Mouse (Mus musculus) stomach, embryonic 14.5 days (tissue): ENCODE measurements at regions not wholly inside any gene's neighbourhood (a gene's known extent, or its start where the extent isn't known, plus 50 kb on each side); places are given as distances from the start of the nearest gene placed in this dataset.

Source experiments
- ATAC-seq: fragments of 200-750 bp; cut with Nextera tagmentation; 2 replicates; pipeline ENCODE4 v1.8.0; 2017; ENCODE audit warnings: low read depth, moderate TSS enrichment; ENCODE audit not compliant: insufficient number of reproducible peaks, insufficient read depth, low FRiP score
- H3K27ac ChIP-seq: fragments of 300-500 bp; sonication (generic); 2 replicates; pipeline ENCODE4 v1.5.1; 2014; ENCODE audit warnings: mild to moderate bottlenecking, low read length, moderate library complexity, mixed read lengths
- H3K27me3 ChIP-seq: fragments of 300-500 bp; sonication (generic); 2 replicates; pipeline ENCODE4 v1.6.1; 2014; ENCODE audit warnings: low read length, control low read depth, mixed read lengths; ENCODE audit not compliant: control insufficient read depth, insufficient read depth
- H3K36me3 ChIP-seq: fragments of 300-500 bp; sonication (generic); 2 replicates; pipeline ENCODE4 v1.6.1; 2014; ENCODE audit warnings: mild to moderate bottlenecking, control low read depth, low read length, moderate library complexity, mixed read lengths; ENCODE audit not compliant: control insufficient read depth, insufficient read depth
- H3K4me1 ChIP-seq: fragments of 300-500 bp; sonication (generic); 2 replicates; pipeline ENCODE4 v1.6.1; 2014; ENCODE audit warnings: low read length, control low read depth, mixed read lengths; ENCODE audit not compliant: control insufficient read depth, insufficient read depth
- H3K4me2 ChIP-seq: fragments of 300-500 bp; sonication (generic); replicated peaks from 2 replicates; pipeline ENCODE4 v1.6.1; 2014; ENCODE audit warnings: low read depth, low read length, control low read depth
- H3K4me3 ChIP-seq: fragments of 300-500 bp; sonication (generic); 2 replicates; pipeline ENCODE4 v1.5.1; 2014; ENCODE audit warnings: low read depth, low read length, control low read depth
- H3K9ac ChIP-seq: fragments of 300-500 bp; sonication (generic); replicated peaks from 2 replicates; pipeline ENCODE4 v1.6.1; 2014; ENCODE audit warnings: low read depth, mild to moderate bottlenecking, control low read depth, low read length, moderate library complexity, mixed read lengths
- H3K9me3 ChIP-seq: fragments of 300-500 bp; sonication (generic); 2 replicates; pipeline ENCODE4 v1.6.1; 2016; ENCODE audit warnings: low read depth, low read length, control low read depth; ENCODE audit not compliant: control insufficient read depth
- WGBS: fragments of 180-500 bp; shearing (Covaris S2); extraction: QIAGEN DNeasy Blood & Tissue Kit; methylation state at CpG from one replicate; pipeline ENCODE4 v1.1.7; 2014; 5-methylcytosine and 5-hydroxymethylcytosine counted together

DNA sequence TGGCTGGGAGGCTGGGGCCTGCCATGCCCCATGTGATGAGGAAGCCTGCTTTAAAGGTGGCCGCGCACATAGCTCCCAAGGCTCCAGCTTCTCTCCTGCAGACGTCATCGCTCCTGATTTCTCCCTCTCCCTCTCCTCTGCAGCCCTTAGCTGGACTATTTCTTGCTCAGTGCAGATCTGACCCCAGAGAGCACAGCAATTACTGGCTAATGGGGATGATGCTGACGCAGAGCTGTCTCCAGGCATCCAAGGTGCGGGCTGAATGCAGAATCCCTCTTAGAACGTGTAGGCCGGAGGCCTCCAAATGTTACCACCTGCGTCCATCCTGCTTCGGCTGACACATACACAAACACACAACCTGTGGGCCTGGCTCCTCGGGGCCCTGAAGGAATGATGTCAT, 63.5 kb upstream of the Trp53i11 start:
- Histone ChIP-seq H3K4me3 (no peak overlapping the region), H3K27ac (no peak overlapping the region), H3K27me3 (no peaks in the 10 kb centered on the region), H3K4me1 (peaks cover 9% of the 10 kb centered on the region; the same call in 1 of the 2 replicates), H3K9ac (no peak overlapping the region), H3K9me3 (no peaks in the 10 kb centered on the region), H3K36me3 (no peaks in the 10 kb centered on the region), H3K4me2 (no peak overlapping the region)
- no peak for ATAC-seq
- 73% methylated on average over 11 of the region's 11 CpGs for WGBS

DNA sequence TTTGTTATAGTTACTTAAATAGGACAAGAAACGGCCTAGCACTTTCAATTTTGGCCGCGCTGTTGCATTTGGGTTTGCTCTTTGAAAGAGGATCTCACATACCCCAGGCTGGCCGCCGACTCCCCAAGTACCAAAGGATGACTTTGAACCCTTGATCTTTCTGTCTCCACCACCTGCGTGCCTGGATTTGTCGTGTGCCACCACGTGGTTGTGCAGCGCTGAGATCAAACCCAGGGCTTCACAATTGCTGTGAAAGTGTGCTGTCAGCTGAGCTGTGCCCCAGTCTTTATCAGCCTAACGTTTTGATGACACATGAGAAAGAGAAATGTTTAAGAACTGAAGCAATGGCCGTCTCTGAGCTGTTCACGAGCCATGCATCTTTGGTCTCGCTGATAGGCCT, 67.0 kb upstream of the Trp53i11 start:
- Histone ChIP-seq H3K27ac (no peak overlapping the region), H3K27me3 (no peaks in the 10 kb centered on the region), H3K4me1 (no peaks in the 10 kb centered on the region), H3K9ac (no peak overlapping the region), H3K4me3 (no peak overlapping the region), H3K9me3 (no peaks in the 10 kb centered on the region), H3K36me3 (no peaks in the 10 kb centered on the region), H3K4me2 (no peak overlapping the region)
- 83% methylated on average over 13 of the region's 13 CpGs for WGBS
- ATAC-seq: no peak

DNA sequence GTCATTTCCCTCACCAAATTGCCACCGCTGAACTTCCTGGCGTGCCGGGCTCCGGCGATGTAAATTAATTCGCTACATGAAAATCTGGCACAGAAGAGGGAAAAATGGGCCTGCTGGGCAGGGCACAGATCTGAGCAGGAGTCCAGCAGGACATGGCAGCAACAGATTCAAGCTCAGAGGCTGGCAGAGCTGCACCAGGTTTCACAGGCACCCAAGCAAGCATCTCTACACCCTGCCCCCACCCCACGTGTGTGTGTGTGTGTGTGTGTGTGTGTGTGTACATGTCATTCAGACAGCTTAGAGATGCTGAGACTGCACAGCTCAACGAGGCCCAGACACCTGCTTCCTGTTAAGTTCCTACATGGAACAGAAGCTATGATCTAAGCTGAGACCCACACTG, 68.3 kb upstream of the Trp53i11 start:
- H3K4me2 ChIP-seq: no peak overlapping the region
- no peaks in the 10 kb centered on the region for H3K36me3 ChIP-seq
- 65% methylated on average over 8 of the region's 8 CpGs for WGBS
- H3K9ac ChIP-seq: no peak overlapping the region
- no peaks in the 10 kb centered on the region for H3K27me3 ChIP-seq
- H3K27ac ChIP-seq: no peak overlapping the region
- H3K4me3 ChIP-seq: no peak overlapping the region
- no peaks in the 10 kb centered on the region for H3K9me3 ChIP-seq
- ATAC-seq: no peak
- no peaks in the 10 kb centered on the region for H3K4me1 ChIP-seq

DNA sequence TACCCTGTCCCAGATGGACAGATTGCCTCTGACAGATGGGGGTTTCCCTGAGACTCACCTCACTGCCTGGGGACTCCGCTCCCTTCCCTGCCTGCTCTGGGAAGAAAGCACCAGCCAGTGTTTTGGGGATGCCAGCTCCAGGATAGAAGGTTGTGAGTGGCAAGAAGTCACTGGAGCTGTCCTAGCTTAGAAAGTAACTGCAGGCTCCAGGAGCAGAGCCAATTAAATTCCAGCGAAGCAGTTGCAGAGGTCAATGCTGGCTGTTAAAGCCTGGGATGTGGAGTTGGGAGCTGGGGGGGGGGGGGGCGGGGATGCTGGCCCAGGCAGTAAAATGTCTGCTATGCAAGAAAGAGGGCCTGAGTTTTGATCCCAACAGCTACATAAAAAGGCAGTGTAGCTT, 69.3 kb upstream of the Prdm11 start:
- Histone ChIP-seq H3K9ac (no peak overlapping the region), H3K9me3 (no peaks in the 10 kb centered on the region), H3K27ac (no peak overlapping the region), H3K4me2 (no peak overlapping the region), H3K27me3 (no peaks in the 10 kb centered on the region), H3K4me3 (no peak overlapping the region), H3K36me3 (no peaks in the 10 kb centered on the region), H3K4me1 (no peaks in the 10 kb centered on the region)
- WGBS: 62% methylated on average over 3 of the region's 3 CpGs
- no peak for ATAC-seq

DNA sequence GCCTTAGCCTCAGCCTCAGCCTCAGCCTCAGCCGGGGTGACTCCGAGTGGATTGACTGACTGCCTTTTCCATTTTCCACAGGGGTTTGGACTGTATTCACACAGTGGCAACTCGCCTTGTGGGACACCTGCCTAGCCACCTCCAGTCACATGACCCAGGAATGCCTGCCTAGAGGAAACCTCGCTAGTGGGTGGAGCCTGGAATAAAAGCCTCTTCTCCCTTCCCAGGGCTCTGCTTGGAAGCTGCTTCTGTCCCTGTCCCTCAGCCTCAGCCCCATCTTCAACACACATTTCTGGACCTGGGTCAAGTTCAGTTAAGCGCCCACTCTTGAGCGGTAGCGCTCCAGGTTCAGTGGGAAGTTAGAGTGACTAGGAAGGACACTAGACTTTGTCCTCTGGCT, 68.0 kb upstream of the Prdm11 start:
- WGBS: 79% methylated on average over 7 of the region's 7 CpGs
- Histone ChIP-seq H3K4me2 (no peak overlapping the region), H3K36me3 (no peaks in the 10 kb centered on the region), H3K9me3 (no peaks in the 10 kb centered on the region), H3K27me3 (no peaks in the 10 kb centered on the region), H3K9ac (no peak overlapping the region), H3K4me1 (no peaks in the 10 kb centered on the region), H3K4me3 (no peak overlapping the region), H3K27ac (no peak overlapping the region)
- ATAC-seq: no peak

DNA sequence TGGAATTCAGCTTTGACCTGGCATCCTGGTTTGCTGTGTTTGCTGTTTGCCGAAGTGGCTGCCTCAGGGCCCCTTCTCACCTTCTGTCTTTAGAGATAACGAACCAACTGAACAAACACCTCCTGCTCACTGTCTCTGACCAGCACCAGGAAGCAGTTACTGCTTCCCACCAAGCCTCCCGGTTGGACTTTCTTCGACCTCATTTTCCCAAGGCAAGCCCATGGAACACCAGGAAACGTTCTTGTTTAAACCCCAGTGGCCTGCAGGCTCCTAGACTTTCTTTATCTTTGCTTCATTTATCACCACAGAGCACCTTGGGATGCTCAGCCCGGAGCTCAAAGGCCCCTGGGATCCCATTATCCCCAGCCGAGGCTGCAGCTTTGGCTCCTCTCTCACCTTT, 66.4 kb upstream of the Prdm11 start:
- Histone ChIP-seq H3K27ac (peak overlapping the region; percentile 56; the same call in 1 of the 2 replicates), H3K27me3 (no peaks in the 10 kb centered on the region), H3K4me2 (no peak overlapping the region), H3K9me3 (no peaks in the 10 kb centered on the region), H3K4me1 (no peaks in the 10 kb centered on the region), H3K36me3 (no peaks in the 10 kb centered on the region), H3K9ac (no peak overlapping the region), H3K4me3 (no peak overlapping the region)
- WGBS: 25% methylated on average over 7 of the region's 7 CpGs
- peak; percentile 53; the same call in 1 of the 2 replicates for ATAC-seq

DNA sequence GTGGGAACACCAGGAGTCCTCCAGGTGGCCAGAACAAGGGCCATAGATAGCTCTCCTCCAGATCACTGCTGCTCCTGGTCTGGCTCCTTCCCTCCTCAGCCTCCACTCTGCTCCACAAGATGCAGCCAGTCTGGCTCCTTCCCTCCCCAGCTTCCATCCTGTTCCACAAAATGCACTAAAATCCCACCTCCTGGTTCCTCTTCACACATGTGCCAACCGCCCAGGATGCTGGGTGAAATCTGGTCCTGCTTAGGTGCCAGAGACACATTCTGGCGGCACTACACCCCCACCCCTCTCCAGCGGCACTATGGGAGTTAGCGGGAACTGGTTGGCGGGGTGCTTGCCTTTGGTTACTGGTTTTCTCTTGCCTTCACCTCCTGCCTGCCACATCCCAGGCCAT, 64.9 kb upstream of the Prdm11 start:
- Histone ChIP-seq H3K4me2 (no peak overlapping the region), H3K4me1 (no peaks in the 10 kb centered on the region), H3K36me3 (no peaks in the 10 kb centered on the region), H3K27ac (no peak overlapping the region), H3K9me3 (no peaks in the 10 kb centered on the region), H3K4me3 (no peak overlapping the region), H3K9ac (no peak overlapping the region), H3K27me3 (no peaks in the 10 kb centered on the region)
- 88% methylated on average over 5 of the region's 5 CpGs for WGBS
- no peak for ATAC-seq

DNA sequence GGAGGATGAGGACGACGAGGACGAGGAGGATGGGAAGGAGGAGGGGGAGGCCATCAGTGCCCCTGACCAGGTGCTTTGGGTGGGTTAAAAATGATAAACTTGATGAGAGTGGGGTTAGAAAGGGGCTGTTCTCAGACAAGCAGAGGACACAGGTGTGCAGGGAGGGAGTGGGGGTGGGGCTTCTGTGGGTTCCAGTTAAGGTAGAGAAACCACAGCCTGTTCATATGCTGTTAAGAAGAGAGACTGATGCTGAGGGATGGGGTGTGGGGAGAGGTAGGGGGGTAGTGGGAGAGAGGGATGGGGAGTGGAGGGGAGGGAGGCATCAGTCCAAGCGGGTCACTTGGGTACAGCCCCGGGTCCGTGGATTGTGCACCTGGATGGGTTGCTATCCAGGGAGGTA, 60.6 kb upstream of the Prdm11 start:
- no peak overlapping the region for H3K4me3 ChIP-seq
- no peak overlapping the region for H3K27ac ChIP-seq
- H3K27me3 ChIP-seq: no peaks in the 10 kb centered on the region
- no peaks in the 10 kb centered on the region for H3K36me3 ChIP-seq
- H3K4me2 ChIP-seq: no peak overlapping the region
- WGBS: 63% methylated on average over 6 of the region's 6 CpGs
- H3K4me1 ChIP-seq: no peaks in the 10 kb centered on the region
- no peak for ATAC-seq
- H3K9me3 ChIP-seq: no peaks in the 10 kb centered on the region
- H3K9ac ChIP-seq: no peak overlapping the region

DNA sequence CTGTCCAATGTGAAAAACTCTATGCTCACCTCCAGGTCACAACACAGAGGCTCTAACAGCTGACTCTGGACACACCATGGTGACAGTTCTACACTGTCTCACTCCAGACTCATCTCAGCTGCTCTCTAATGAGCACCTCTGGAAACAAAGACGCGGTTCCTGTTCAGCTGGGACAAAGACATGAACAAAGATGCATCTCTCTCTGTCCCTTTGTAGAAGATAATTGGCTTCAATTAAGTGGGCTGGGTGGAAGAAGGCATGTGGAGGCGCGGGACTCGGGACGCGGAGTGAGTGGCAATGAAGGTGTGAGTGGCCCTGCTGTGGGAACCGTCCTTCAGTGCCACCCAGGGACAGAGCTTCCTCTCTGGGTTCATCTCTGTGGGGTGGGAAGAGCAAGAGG, 56.0 kb upstream of the Prdm11 start:
- WGBS: 83% methylated on average over 8 of the region's 8 CpGs
- H3K27ac ChIP-seq: no peak overlapping the region
- H3K27me3 ChIP-seq: no peaks in the 10 kb centered on the region
- 0 out of 2 replicates have a peak, but pooled peaks cover 2% of the 10 kb centered on the region for H3K4me1 ChIP-seq
- ATAC-seq: no peak
- no peak overlapping the region for H3K4me3 ChIP-seq
- no peak overlapping the region for H3K9ac ChIP-seq
- no peaks in the 10 kb centered on the region for H3K36me3 ChIP-seq
- no peak overlapping the region for H3K4me2 ChIP-seq
- no peaks in the 10 kb centered on the region for H3K9me3 ChIP-seq
